Mouse (Mus musculus) gastrocnemius, adult 8-10 months (tissue): Measurements from ENCODE around the gene Gnas. TPM values are rescaled to one million over a fixed set of nuclear protein-coding genes. Genes with fewer than 3 reads are reported as not detected.
"Not testable (repeated sequence)": the region's sequence is repeated elsewhere in the genome, so short reads cannot be mapped to it uniquely, and the experiment has no call there.

Source experiments
- DNase-seq, 2 experiments: peaks; one replicate each; pipeline ENCODE4 v3.0.0; 2022; ENCODE audit warnings: low spot score in 2 of 2
- total RNA-seq, 4 experiments: library from RNA; stranded (reverse); gene quantifications; 2 replicates each; pipeline ENCODE4 v1.2.4; 2022

The Gnas gene
- total RNA-seq, 4 experiments from 2014 or later: 1,232 to 1,409 (median 1,307) TPM

DNA sequence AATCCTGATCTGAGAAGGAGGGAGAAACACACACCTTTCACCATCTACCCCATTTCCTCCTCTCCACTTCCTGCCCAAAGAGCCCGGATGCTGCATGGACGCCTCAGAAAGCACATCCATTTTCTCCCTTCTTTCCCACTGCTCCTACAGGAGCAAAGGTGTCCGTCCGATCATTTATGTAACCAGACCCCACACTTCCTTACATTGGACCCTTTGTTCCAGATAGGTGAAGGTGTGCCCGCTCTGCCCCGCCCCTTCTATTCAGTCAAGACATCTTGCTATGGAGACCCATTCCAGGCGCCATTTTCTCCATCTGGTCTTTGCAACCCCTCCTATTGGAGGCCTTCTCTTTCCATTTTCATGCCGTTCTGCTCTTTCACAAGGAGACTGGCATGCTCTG is 10.3 kb downstream of the Gnas start:
- DNase-seq: no peak

DNA sequence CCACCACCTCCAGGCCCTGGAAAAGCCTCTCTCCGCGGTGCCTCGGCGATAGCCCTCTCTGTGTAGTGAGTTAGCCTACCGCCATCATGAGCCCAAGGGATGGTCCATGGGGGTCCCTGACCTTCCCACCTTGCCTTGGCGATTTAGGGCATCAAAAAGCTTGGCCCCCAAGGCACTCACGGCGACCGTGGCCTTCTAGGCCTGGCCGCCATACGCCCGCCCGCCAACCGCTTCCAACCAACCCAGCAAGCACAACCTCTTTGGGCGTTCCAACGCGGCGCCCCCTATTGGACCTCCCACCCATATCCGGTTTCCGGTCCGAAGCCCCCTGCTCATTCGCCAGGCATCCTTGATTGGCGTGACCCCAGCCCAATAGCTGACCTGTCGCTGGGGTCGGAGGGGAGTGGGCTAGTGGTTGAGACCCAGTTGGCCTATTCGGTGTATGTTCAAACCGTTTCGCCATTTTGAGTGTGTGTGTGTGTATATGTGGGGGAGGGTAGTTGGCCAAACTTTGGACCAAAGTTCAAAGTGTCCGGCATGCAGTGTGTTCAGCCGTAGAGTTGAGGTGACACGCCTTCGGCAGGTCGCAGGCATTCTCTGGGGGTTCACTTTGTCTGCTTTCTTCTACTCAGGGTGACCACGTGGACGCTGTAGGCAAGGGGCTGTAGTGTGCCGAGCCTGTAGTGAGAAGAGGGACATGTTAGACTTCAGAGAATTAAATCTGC is 11.2 kb downstream of the Gnas start:
- DNase-seq: no peak

DNA sequence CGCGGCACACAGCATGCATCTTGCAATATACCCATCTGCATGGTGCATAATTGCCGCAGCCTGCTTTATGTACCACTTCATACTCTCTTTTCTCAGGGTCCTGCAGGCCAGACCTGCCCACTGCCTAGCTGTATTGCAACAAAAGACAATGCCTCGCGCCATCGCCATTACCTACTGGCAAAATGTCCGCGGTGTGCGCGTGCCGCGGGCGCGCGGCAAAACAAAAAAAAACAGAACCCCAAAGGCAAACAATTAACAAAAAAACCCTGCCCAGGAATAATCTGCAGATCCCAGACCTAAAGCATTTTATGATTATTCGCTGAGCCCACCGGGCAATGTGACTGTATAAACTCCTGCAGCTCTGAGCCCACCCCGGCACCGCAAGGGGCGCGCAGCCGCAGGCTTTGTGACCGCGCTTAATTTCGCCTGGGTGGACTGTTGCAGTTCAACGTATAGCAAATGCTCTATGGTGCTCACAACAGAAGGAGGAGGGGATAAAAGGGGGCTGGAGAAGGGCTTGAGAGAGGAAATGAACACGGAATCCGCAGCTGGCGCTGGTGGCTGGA is 11.9 kb downstream of the Gnas start:
- no peak for DNase-seq

DNA sequence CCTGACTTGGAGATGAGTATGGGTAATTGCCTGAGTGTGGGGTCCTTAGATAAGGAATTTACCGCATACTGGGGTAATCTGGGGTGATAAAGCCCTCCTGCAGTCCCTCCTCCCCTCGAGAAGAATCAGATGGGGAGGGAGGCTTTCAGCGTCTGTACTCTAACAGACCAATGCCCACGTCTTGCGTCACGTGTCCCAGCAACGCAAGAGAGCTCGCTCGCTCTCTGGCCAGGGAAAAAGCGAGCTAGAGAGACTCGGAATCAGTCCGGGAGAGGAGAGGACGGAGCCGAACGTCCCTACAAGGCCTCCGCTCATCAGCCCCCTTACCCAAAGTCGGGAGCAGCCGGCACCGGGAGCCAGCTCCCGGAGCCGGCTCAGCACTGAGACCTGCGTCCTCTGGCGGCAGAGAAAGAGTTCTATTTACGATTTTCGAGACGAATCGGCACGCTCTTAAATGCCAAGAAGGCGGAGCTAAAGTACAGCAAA is 13.0 kb downstream of the Gnas start:
- DNase-seq: no peak

DNA sequence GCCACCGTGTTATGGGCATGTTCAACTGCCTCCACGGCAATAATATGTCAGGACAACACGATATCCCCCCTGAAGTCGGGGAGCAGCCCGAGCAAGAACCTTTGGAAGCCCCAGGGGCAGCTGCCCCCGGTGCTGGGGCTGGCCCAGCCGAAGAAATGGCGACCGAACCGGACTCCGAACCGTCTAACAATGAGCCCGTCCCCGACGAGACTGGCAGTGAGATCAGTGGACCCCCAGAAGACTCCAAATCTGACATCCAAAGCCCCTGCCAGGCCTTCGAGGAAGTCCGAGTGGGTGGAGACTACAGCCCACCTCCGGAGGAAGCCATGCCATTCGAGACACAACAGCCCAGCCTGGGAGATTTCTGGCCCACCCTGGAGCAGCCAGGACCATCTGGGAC is 13.7 kb downstream of the Gnas start:
- DNase-seq: no peak

DNA sequence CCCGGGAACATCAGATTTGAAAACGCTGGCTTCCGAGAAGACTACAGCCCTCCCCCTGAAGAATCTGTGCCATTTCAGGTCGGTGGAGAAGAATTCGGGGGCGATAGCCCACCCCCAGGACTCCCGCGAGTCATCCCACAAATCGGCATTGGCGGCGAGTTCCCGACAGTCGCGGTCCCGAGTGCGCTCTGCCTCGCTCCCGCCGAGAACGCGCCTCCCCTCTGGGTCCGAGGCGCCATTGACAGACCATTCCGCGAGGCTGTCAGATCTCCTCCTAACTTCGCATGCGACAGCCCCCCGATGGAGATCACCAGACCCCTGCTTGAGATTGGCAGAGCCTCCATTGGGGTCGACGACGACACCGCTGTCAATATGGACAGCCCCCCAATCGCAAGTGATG is 14.4 kb downstream of the Gnas start:
- no peak for DNase-seq

DNA sequence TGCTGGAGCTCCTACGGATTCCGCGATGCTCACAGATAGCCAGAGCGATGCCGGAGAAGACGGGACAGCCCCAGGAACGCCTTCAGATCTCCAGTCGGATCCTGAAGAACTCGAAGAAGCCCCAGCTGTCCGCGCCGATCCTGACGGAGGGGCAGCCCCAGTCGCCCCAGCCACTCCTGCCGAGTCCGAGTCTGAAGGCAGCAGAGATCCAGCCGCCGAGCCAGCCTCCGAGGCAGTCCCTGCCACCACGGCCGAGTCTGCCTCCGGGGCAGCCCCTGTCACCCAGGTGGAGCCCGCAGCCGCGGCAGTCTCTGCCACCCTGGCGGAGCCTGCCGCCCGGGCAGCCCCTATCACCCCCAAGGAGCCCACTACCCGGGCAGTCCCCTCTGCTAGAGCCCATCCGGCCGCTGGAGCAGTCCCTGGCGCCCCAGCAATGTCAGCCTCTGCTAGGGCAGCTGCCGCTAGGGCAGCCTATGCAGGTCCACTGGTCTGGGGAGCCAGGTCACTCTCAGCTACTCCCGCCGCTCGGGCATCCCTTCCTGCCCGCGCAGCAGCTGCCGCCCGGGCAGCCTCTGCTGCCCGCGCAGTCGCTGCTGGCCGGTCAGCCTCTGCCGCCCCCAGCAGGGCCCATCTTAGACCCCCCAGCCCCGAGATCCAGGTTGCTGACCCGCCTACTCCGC is 15.1 kb downstream of the Gnas start:
- DNase-seq: no peak

DNA sequence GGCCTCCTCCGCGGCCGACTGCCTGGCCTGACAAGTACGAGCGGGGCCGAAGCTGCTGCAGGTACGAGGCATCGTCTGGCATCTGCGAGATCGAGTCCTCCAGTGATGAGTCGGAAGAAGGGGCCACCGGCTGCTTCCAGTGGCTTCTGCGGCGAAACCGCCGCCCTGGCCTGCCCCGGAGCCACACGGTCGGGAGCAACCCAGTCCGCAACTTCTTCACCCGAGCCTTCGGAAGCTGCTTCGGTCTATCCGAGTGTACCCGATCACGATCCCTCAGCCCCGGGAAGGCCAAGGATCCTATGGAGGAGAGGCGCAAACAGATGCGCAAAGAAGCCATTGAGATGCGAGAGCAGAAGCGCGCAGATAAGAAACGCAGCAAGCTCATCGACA is 15.6 kb downstream of the Gnas start:
- DNase-seq: no peak

DNA sequence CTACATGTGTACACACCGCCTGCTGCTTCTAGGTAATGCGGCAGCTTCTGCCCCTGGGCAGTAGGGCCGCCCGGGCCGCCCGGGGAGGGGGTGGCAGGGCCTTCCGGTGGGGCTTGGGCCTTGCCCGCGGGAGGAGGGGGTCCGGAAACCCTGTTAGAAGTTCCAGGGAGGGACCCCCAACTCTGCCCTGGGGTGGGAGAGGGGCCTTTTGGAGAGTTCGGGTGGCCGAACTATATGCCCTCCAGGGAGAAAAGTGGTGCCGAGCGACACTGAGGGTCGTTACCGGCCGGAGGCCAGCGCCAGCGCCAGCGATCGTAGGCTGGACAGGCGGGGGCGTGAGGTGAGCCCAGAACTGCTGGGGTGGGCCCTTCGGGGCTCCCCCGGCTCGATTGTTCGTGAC is 16.1 kb downstream of the Gnas start:
- DNase-seq: no peak

DNA sequence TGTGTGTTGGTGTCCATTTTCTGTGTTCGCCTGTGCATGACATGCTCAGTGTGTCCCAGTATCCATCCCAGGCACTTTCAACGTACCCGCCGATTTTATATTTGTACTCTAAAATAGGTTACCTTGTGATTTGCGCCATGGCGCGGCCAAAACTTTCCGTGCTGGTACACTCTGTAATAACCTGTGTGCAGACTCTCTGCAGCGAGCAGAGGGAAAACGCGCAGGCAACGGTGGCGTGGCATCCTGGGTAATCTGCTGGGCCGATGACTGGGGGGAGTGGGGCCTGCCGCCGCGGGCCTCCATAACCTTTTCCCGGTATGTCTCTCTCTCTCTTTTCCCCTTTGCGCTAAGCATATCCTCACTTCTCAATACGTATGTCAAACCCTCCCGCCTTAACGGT is 16.5 kb downstream of the Gnas start:
- DNase-seq: no peak

DNA sequence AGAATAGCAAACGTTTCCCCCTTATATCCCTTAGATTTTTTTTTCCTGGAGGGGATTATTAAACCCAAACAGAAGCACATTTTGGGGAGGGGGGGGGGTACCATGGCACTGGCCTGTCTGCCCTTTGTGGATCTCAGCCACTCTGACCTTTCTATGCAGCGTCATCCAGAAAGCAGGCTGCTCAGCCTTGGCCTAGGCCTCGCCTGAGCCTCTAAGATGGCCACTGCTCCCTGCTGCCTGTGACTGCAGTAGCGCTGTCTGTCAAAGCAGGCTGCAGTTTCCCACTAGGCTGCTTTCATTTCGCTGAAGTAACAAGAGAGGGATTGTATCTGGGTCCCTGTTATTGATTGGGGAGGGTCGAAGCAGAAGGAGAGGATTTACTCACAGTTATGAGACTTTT is 18.4 kb downstream of the Gnas start:
- no peak for DNase-seq

DNA sequence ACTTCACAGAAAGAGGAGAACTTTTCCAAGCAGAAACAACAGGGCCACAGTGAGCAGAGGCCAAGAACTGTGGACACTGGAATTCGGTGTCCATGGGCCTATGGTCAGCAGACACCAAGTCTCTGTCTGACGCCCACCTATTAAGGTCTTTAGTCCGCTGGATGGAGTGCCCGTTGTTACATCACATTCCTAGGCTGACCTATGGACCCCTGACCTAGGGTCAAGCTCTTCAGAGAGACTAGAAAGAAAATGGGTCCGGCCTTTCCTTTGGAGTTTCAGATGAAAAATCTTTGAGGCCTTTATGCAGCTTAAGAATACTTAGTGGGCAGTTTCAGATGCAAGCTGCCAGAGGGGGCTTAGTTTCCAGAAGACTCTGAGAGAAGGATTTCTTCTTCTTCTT is 21.5 kb downstream of the Gnas start:
- DNase-seq: no peak

DNA sequence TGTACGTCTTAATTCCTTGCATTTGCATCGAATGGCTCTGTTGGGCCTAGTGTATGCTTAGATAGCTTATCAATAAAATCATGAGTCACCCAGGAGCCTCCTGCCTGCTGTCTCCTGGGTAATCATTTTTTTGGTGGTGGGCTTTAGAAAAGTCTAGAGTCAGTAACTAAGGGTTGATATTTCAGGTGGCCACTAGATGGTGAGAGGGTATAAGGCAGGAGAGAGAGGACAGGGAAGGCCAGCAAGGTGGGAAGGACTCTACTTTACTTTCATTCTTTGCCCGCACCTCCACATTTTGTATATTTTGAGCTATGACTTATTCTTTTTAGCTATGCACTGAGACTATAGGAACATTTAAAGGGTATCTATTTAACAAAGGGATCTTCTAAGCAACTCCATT is 23.8 kb downstream of the Gnas start:
- DNase-seq: no peak

DNA sequence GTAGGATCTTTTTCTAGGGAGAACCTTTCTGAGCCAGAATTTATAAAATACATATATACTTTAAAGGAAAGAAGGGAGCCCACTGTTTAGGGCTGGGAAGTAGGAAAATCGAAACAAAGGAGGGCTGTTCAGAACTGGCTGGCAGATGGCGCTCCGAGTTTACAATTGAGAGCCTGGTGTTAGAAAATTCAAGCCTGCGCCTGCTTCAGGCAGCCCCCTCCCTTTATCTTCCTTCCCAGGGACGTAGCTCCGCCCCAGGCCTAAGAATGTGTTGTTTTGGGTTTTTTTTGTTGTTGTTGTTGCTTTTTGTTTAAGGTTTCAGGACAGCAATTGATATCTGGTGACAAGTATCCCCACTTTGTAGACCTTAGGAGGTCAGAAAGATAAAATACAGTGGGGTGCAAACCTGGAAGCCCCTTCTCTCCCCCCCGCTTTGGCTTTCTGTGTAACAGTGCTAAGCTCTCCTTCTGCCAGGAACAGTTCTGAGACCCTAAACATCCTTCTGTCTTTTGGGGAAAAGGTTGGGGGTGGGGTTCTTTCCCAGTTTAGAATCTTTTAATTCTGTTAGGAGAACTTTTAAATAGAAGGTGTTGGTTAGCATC is 26.9 kb downstream of the Gnas start:
- no peak for DNase-seq

DNA sequence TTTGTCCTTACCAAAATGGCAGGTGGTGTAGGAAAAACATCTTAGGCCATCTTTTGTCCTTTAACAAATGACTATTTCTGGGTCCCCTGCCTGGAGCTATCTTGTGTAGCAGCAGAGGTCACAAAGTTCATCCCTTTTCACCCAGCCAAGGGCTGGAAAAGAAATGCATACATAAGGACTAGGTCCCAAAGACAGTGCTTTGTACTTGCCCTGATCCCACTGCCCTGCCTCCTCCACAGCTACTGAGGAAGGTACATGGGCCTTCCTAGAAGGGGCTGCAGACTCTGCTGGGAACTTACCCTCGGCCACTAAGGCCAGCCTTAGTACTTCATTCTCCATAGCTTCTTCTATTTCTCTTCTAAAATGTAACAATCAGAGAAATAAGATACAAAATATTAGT is 27.5 kb downstream of the Gnas start:
- DNase-seq: no peak

DNA sequence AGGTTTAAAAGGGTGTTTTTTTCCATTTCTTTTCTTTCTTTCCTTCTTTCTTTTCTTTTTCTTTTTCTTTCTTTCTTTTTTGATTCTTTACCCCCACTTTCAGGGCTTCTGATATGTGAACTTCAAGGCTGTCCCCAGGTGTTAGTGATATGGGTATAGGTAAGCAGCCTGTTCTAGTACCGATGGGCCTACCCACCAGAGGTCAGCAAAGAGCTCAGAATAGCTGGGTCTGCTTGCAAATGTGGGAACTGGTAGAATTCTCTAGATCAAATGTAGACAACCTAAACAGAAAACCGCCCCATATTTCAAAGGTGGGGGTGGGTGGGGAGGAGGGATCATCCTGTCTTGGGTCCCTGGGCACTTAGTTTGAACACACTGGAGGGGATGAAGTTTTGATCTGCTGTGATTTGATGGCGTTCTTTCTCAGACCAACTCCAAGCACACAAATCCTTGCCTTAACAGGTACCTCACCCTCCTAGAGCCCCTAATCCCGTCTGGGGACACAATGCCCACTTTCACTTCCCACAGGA is 28.1 kb downstream of the Gnas start:
- peak; percentile 57 to 58 for DNase-seq

DNA sequence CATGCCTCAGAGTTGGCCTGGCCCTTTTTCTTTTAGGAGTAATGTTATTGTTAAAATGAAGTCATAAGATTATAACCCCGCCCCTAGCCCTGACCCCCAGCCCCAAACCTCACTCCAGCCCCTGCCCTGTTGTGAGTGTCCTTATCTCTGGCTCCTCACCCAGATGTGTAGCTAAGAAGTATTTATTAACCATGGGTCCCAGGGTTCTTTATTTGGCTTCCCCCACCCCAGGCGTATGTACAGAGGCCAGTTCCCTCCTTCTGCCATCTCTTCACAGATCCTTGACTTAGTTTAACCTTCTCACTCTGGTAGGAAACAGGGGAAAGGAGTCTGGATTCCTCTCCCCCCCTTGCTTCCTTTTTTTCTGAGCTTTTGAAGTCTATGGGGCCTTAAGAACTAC is 28.5 kb downstream of the Gnas start:
- no peak for DNase-seq

DNA sequence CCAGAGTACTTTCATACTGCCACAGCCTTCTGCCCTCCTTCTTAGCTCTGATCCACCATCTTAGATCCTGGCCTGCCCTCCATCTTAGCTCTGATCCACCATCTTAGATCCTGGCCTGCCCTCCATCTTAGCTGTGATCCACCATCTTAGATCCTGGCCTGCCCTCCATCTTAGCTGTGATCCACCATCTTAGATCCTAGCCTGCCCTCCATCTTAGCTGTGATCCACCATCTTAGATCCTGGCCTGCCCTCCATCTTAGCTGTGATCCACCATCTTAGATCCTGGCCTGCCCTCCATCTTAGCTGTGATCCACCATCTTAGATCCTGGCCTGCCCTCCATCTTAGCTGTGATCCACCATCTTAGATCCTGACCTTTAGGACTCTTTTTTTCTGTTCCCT is 31.3 kb downstream of the Gnas start:
- not testable (repeated sequence) for DNase-seq

DNA sequence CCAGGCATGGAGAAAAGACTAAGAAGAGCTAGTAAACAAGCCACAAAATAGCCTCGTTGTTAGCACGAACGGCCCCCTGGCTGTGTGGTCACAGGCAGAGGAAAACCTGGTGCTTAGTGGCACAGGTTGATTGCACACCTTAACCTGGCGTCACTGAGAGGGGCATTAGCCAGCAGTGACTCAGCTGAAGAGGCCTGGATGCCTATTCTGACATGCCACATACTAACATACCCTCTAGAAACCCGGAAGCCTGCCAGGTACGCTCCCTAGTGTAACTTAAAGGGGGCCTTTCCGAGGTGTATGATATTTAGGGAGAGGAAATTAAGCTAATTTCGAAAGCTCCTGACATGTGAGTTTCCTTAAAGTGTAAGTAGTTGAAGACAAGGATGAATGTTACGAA is 32.5 kb downstream of the Gnas start:
- DNase-seq: no peak

DNA sequence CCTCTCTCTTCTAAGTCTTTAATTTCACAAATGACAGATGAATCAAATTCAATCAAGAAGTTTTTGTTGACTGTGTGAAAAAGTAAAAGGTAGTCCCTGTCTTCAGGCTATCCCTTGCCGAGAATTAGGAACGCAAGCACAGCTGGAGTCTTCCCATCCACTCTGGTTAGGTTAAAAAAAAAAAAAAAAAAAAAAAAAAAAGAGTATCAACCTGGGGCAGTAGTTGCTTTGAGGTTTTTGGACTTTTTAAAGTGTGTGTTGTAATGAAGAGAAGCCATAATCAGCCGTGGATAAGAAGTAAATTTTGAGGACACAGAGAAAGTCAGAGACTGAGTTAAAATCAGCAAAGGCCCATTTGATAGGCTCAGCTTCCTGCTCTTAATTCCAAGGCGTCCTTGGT is 41.9 kb downstream of the Gnas start:
- no peak for DNase-seq

DNA sequence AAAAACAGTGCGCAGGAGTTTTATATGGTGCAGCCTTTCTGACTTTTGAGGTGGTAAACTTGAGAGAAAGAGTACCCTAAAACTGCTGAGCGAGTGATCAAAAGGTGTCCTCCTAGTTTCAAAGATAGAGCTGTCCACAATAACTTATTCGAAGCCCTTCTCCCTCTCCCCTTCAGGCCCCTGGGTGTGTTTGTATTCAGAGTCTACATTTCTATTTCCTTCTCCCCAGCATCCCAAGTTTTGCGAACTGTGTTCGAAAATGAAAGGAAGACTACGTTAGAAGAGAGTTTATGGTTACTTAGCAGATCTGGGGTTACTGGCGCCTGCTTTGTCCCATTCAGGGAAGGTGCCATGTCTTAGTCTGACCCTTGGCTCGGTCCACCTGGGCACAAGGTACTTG is 42.4 kb downstream of the Gnas start:
- no peak for DNase-seq

DNA sequence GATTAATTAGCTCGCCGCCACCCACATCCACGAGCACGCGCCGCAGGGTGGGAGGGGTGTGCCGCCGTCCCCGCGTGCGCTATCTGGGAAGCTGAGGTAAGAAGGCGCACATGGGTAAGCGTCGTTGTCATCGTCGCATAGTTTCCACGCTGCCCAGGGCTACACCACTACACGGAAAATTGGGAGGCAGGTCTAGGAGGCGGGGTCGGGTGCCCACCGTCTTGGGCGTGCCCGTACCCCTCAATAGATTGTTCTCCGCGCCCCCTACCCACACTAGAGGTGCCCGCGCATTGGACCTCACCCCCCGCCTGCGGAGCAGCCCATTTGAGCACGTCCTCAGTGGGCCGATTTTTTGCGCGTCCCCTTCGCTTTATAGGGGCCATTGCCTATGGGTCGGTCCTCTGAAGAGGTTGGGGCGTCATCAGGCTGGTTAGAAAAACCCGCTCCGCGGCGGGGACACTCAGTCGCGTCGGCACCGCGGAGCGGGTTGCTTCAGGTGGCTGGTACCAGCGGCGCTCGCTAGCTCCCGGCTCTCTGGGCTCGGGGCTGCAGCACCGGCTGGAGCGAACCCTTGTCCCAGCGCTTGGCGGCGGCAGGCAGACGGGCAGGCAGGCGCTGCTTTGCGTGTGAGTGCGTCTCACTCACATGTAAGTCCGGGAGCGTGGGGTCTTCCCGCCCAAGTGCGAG is 43.3 kb downstream of the Gnas start:
- peak; percentile 48 to 58 for DNase-seq
